Mouse (Mus musculus) embryonic facial prominence, embryonic 15.5 days (tissue): ENCODE results near the gene BC048679. TPM values are rescaled to one million over a fixed set of nuclear protein-coding genes. Genes with fewer than 3 reads are reported as not detected.

ENCODE experiments used
- ATAC-seq: fragments of 200-750 bp; cut with Nextera tagmentation; 2 replicates; pipeline ENCODE4 v1.8.0; 2017; ENCODE audit warnings: low read depth, moderate TSS enrichment; ENCODE audit not compliant: insufficient number of reproducible peaks, low FRiP score, low TSS enrichment
- H3K27ac ChIP-seq: fragments of 300-500 bp; sonication (generic); replicated peaks from 2 replicates; pipeline ENCODE4 v1.5.1; 2015; ENCODE audit warnings: mild to moderate bottlenecking, inconsistent platforms
- H3K27me3 ChIP-seq: fragments of 300-500 bp; sonication (generic); 2 replicates; pipeline ENCODE4 v1.6.1; 2015; ENCODE audit warnings: inconsistent platforms
- H3K36me3 ChIP-seq: fragments of 300-500 bp; sonication (generic); 2 replicates; pipeline ENCODE4 v1.6.1; 2015; ENCODE audit warnings: mild to moderate bottlenecking, inconsistent platforms
- H3K4me1 ChIP-seq: fragments of 300-500 bp; sonication (generic); 2 replicates; pipeline ENCODE4 v1.6.1; 2015; ENCODE audit warnings: inconsistent platforms
- H3K4me2 ChIP-seq: fragments of 300-500 bp; sonication (generic); replicated peaks from 2 replicates; pipeline ENCODE4 v1.6.1; 2015; ENCODE audit warnings: mild to moderate bottlenecking, inconsistent platforms
- H3K4me3 ChIP-seq: fragments of 300-500 bp; sonication (generic); replicated peaks from 2 replicates; pipeline ENCODE4 v1.5.1; 2015; ENCODE audit warnings: mild to moderate bottlenecking, inconsistent platforms
- H3K9ac ChIP-seq: fragments of 300-500 bp; sonication (generic); 2 replicates; pipeline ENCODE4 v1.6.1; 2015; ENCODE audit warnings: inconsistent platforms
- H3K9me3 ChIP-seq: fragments of 300-500 bp; sonication (generic); replicated peaks from 2 replicates; pipeline ENCODE4 v1.6.1; 2016; ENCODE audit warnings: inconsistent platforms
- WGBS: fragments of 180-500 bp; shearing (Covaris S2); methylation state at CpG from one replicate; pipeline ENCODE4 v1.1.7; 2015; 5-methylcytosine and 5-hydroxymethylcytosine counted together
- microRNA counts: library from miRNA; unstranded; fragments of <30 nt; microRNA quantifications from one replicate; lab custom pipeline; 2016
- polyA plus RNA-seq: library from polyadenylated mRNA; unstranded; fragments of >200 nt; fragmentation: Nextera tagmentation; extraction: Ambion mirVana; gene quantifications from 2 replicates; pipeline ENCODE4 v1.2.1, GENCODE M21; 2015

The BC048679 gene
- polyA plus RNA-seq, 1 experiment from 2014 or later: not detected

DNA sequence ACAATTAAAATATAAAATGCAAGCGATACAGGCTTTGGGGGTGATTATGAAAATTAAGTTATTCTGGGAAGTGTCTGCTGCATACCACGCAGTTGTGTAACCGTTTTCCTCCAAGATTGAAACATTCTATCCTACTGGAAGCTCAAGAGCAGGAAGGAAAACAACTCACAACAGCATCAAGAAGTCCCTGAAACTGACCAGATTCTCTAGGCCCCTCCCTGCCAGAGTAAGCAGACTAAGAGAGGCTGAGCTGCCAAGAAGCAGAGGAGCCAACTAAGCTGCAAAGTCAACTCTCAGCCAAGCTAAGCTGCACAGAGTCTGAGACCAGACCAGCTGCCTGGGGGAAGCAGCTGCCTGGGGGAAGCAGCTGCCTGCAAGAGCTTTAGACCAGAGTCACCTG, 22.9 kb downstream of the BC048679 start:
- Histone ChIP-seq H3K4me1 (peaks cover 6% of the 10 kb centered on the region; the same call in 1 of the 2 replicates), H3K27ac (no peak overlapping the region), H3K9ac (no peak overlapping the region), H3K4me3 (no peak overlapping the region), H3K27me3 (peaks cover 22% of the 10 kb centered on the region), H3K36me3 (no peaks in the 10 kb centered on the region), H3K4me2 (no peak overlapping the region), H3K9me3 (no peaks in the 10 kb centered on the region)
- 68% methylated on average over 3 of the region's 3 CpGs for WGBS
- ATAC-seq: no peak

DNA sequence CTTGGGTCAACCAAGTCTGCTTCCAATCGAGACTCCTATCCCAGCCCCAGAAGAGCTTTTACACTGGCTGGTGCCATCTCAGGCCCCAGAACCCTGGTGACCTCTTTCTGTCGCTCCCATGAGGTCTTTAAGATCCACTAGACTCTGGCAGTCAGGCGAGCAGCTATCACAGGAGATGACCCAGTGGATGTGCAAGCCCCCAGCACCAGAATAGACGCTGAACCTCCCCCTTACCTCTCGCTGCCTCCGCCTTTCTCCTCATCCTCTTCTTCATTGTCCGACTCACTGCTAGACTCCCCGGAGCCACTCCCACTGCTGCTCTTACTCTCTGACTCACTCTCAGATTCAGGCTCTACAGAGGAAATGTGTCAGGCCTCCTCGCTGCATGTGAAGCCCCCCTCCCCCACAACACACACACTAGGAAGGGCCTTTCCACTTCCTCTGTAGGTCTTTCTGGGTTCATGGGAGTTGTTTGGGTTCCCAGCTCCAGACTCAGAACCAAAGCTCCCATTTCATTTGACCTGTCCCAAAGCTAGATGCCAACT, 33.1 kb downstream of the BC048679 start:
- H3K4me1 ChIP-seq: no peaks in the 10 kb centered on the region
- no peaks in the 10 kb centered on the region for H3K9me3 ChIP-seq
- ATAC-seq: no peak
- no peak overlapping the region for H3K4me3 ChIP-seq
- H3K27ac ChIP-seq: no peak overlapping the region
- peaks cover 4% of the 10 kb centered on the region; the same call in 1 of the 2 replicates for H3K27me3 ChIP-seq
- H3K36me3 ChIP-seq: no peaks in the 10 kb centered on the region
- H3K9ac ChIP-seq: no peak overlapping the region
- WGBS: 70% methylated on average over 9 of the region's 9 CpGs
- H3K4me2 ChIP-seq: no peak overlapping the region

DNA sequence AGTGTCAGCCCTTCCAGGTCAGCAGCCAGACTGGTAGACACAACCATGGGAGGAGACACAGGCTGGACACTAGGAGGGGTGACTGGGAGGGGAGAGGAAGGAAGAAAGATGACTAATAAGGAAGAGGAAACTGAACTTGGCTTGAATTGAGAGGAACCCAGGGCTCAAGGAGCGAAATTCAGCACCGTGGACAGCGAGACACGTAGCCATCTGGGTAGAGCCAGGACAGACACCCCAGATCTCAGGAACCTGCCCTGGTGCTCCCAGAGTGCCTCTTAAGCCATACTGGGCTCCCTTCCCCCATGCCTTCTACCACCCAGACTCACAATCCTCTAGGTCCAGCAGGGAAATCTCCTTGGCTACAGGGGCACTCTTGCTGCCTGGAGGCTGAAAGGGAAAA, 34.0 kb downstream of the BC048679 start:
- Histone ChIP-seq H3K9ac (no peak overlapping the region), H3K36me3 (no peaks in the 10 kb centered on the region), H3K9me3 (no peaks in the 10 kb centered on the region), H3K27me3 (peaks cover 8% of the 10 kb centered on the region), H3K4me1 (no peaks in the 10 kb centered on the region), H3K27ac (no peak overlapping the region), H3K4me3 (no peak overlapping the region), H3K4me2 (no peak overlapping the region)
- ATAC-seq: no peak
- WGBS: 0% methylated on average over 4 of the region's 4 CpGs

DNA sequence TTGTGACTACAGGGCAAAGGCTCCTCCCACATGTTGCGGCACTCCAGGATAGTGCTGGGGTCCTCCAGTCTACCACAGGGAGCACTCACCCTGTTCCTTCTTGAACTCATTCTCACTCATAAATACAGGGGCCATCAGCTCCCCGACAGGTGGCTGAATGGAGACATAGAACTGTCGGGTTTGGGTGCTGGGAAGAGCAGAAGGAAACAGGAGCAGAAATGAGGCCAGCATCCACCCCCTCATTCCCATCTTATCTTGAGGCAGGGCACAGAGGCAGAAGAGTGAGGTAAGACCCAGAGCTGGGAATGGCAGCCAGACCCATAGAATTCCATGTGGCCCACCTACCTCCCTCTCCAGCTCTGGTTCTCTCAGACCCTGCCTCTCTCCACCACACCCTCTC, 35.3 kb downstream of the BC048679 start:
- Histone ChIP-seq H3K4me3 (no peak overlapping the region), H3K4me1 (no peaks in the 10 kb centered on the region), H3K27ac (no peak overlapping the region), H3K9ac (no peak overlapping the region), H3K27me3 (peaks cover 20% of the 10 kb centered on the region), H3K4me2 (no peak overlapping the region), H3K9me3 (no peaks in the 10 kb centered on the region), H3K36me3 (no peaks in the 10 kb centered on the region)
- no peak for ATAC-seq
- 85% methylated on average over 3 of the region's 3 CpGs for WGBS

DNA sequence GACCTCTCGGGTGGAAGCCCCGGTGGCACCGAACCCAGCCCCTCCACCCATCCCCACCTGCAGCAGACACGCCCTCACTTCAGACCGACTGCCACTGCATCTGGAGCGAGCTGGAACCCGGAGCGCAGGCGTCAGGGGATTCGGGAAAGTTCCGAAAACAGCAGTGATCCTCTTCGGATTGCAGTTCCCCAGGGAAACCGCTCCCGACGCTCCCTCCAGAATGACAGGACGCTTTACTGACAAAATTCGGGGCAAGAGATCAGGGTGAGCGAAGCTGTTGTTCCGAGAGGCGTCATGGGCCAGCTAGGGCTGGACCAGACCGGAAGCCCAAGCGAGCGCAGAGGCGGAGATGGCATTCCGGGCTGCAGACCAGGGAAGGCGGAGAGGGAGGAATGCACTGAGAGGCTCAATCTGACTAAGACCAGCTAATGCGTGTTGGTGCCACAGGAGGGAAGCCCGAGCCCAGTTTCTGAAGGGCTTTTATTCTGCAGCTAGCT, 42.9 kb downstream of the BC048679 start, which contains the start of gene Cpeb1:
Cpeb1 (minus strand) TSS at position 311 of the 497 bp plus-strand sequence.
- H3K27ac ChIP-seq: no peak within 1 kb of the TSS
- peaks cover 26% of the 10 kb centered on the region for H3K4me1 ChIP-seq
- WGBS: under 1% methylated on average over 28 of the region's 28 CpGs
- peak within 1 kb of the TSS; percentile 93 for H3K4me2 ChIP-seq
- H3K9ac ChIP-seq: 0 out of 2 replicates have a peak within 1 kb of the TSS, but pooled peaks have one; percentile 2
- no peaks in the 10 kb centered on the region for H3K36me3 ChIP-seq
- peaks cover 81% of the 10 kb centered on the region for H3K27me3 ChIP-seq
- peak within 1 kb of the TSS; percentile 48 for H3K4me3 ChIP-seq
- H3K9me3 ChIP-seq: no peaks in the 10 kb centered on the region
- peak; percentile 36; the same call in 1 of the 2 replicates for ATAC-seq

DNA sequence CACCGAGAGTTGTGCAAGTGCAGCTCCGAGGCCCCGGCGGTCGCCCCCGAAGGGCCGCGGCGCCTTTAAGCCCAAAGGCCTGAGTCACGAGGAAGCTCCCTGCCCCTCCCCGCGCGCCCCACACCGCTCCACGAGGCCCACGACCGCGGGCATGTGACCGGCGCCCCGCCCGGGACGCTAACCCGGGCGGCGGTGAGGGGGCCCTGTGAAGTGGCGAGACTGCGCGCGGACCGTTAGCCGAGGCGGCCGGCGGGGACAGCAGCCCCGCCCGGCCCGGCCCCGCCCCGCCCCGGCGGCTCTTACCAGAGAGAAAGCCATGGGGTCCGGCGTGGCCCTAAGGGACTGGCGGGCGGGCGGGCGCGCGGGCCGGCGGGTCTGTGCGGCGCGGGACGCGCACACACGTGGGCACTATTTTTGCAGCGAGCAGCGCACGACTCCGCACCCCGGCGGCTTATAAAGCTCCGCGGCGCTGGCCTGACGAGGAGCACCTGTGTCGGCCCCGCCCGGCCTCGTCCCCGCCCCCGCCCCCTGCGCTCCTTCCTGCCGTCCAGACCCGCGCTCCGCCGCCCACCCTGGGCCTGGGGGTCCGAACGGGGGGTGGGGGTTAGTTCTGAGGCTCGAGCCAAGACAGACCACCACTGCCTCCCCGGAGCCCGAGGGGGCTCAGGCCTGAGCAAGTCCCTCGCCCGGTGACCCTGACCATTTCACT, 43.6 kb downstream of the BC048679 start:
- Histone ChIP-seq H3K4me2 (peak overlapping the region; percentile 93), H3K27ac (no peak overlapping the region), H3K27me3 (peaks cover 82% of the 10 kb centered on the region), H3K4me3 (peak overlapping the region; percentile 48), H3K9ac (0 out of 2 replicates have a peak overlapping the region, but pooled peaks have one; percentile 2), H3K4me1 (peaks cover 26% of the 10 kb centered on the region), H3K9me3 (no peaks in the 10 kb centered on the region), H3K36me3 (no peaks in the 10 kb centered on the region)
- WGBS: 1% methylated on average over 85 of the region's 87 CpGs
- ATAC-seq: 0 out of 2 replicates have a peak, but pooled peaks have one; percentile 18

DNA sequence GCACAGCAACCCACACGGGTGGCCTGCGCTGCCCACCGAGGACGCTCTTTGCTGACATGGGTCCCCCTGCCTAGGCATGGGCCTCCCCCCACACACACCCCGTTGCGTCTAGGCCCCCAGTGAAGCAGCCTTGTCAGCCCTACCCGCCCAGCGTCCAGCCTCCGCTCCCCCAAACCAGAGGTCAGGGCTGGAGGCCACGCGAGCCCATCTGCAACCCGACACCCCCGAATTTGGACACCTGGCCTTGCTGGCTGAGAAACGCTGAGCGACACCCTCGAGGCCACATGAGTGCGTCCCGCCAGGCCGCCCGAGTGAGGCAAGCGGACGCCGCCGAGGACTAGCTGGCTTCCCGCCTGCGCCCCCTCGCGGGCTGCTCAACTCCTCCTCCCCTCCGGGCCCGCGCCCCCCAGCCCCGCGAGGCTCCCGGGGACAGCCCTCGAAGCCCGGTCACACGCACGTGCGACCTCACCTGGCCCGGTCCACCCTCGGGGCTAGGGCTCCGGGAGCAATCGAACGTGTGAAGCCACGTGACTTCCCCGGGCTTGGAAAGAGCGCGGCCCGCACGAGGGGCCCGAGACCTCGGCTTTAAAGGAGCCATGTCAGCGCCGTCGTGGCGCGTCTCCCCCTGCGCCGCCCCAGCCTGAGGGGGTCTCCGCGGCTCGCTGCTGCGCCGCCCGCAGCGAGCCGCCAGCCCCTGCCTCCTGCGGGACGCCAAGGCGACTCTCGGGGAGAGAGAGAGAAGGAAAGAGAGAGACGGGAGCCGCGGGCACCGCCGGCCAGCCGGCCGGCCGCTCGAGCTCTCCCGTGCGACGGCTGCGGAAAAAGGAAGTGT, 44.4 kb downstream of the BC048679 start:
- Histone ChIP-seq H3K4me2 (peak overlapping the region; percentile 93), H3K27ac (no peak overlapping the region), H3K9ac (no peak overlapping the region), H3K36me3 (no peaks in the 10 kb centered on the region), H3K9me3 (no peaks in the 10 kb centered on the region), H3K27me3 (peaks cover 79% of the 10 kb centered on the region), H3K4me1 (peaks cover 26% of the 10 kb centered on the region), H3K4me3 (peak overlapping the region; percentile 48)
- ATAC-seq: no peak; the same call in 1 of the 2 replicates
- WGBS: 2% methylated on average over 83 of the region's 84 CpGs

DNA sequence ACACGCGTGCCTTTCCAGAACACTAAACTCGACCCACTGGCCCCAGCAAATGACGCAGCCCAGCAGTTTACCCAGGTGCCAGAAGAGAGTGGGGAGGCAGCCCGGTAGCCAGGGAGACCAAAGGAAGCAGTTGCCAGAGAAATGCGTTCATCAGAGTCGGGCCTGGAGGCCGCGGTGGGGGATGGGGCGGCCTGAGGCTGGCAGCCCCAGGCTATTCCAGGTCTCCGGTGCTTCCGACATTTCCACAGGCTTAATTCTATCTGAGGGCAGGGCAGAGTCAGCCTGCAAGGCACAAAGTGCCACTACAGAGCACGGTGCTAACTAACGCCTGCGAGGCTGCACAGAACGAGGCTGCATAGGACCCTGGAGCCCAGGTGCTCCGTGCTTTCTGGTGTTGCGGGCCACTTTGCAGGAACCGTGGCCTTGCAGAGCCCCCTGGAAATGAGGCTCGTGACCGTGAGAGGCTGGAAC, 45.1 kb downstream of the BC048679 start:
- peaks cover 26% of the 10 kb centered on the region for H3K4me1 ChIP-seq
- ATAC-seq: no peak; the same call in 1 of the 2 replicates
- WGBS: 6% methylated on average over 21 of the region's 21 CpGs
- H3K27ac ChIP-seq: no peak overlapping the region
- H3K4me3 ChIP-seq: peak overlapping the region; percentile 48
- no peaks in the 10 kb centered on the region for H3K9me3 ChIP-seq
- H3K27me3 ChIP-seq: peaks cover 73% of the 10 kb centered on the region
- H3K36me3 ChIP-seq: no peaks in the 10 kb centered on the region
- no peak overlapping the region for H3K9ac ChIP-seq
- peak overlapping the region; percentile 93 for H3K4me2 ChIP-seq

MicroRNAs within 50 kb of the gene (microRNA counts, 519-probe panel; counts per million panel counts)
- microRNA mmu-miR-1839-3p (lab: Ali Mortazavi, UCI) (1,451 counts per million, percentile 11 among the panel's probes with 10 or more counts), microRNA mmu-miR-1839-5p (lab: Ali Mortazavi, UCI) (2,524 counts per million, percentile 57 among the panel's probes with 10 or more counts)

Other genes with a start within 250 kb of the BC048679 start
- 1,249 and 1,258 TPM in 2 replicates for gene Rps17, start 153.0 kb downstream of the BC048679 start, polyA plus RNA-seq
- 3.1 and 4.0 TPM in 2 replicates for gene Cpeb1, start 42.8 kb downstream of the BC048679 start, polyA plus RNA-seq
- gene Ap3b2, start 4.4 kb downstream of the BC048679 start, polyA plus RNA-seq: 3.5 and 4.6 TPM in 2 replicates
- gene Fsd2, start 68.7 kb upstream of the BC048679 start, polyA plus RNA-seq: 1.2 and 2.0 TPM in 2 replicates
- gene Whamm, start 73.0 kb upstream of the BC048679 start, polyA plus RNA-seq: 4.6 and 6.4 TPM in 2 replicates
- 29.7 and 30.8 TPM in 2 replicates for gene Homer2, start 209.2 kb upstream of the BC048679 start, polyA plus RNA-seq